8 mouse cellular contexts compared by ENCODE assay signal in the genomic region with DNA sequence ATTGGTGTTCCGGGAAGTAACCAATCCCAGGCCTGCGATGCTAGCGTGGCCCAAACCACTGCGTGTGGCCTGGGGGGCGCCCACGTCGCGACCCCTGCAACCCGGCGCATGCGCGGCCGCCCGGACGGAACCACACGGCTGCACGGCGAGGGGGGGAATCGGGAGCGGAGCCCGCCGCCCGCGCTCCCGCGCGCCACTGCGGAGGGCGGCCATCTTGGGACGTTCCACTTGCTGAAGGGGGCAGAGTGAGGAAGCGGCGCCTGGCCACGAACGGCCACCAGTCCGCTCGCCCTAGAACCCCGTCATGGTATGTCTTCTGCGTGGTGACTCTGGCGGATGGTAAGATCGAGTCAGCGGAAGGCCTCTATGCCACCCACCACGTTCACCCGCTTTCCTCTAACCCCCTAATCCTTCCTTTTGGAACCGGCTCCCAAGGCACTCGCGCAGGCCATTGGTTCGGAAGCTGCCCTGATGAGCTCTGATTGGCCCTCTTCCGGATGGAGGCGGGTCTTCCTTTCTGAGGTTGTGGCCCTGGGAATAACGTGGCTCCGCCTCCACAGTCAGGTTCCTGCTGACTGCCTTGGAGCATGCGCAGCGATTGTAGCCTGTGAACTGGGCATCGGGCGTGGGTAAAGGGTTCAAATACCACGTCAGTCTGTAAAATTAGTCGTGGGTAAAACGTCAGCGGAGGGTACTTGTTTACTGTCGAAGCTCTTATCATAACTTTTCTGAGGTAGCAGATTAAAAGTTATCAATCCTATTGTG. TPM values are rescaled to one million over a fixed set of nuclear protein-coding genes. Genes with fewer than 3 reads are reported as not detected.
A peak's percentile ranks its signal among the peaks of the same experiment; 100 is the strongest.
DNase-seq lines count a peak whose midpoint lies in the region; ATAC-seq lines count a peak whose summit lies in the region.
"Not testable (repeated sequence)": the region's sequence is repeated elsewhere in the genome, so short reads cannot be mapped to it uniquely, and the experiment has no call there.

TSS of gene Wdr45 (plus strand) at position 199 of the 765 bp plus-strand sequence.

- H3K9me3 ChIP-seq in hindbrain, embryonic 15.5 days: not testable (repeated sequence)

- peak; percentile 97 for DNase-seq in R1 (ENCODE audit: low read depth, low spot score)
- peak; percentile 92 for DNase-seq in cerebellum, postnatal 36 days
- peak; percentile 84 to 93 for DNase-seq in frontal cortex, postnatal 36 days (ENCODE audit: low spot score in 2 of 2)
- peak; percentile 92 for DNase-seq in left cerebral cortex, adult 11 months (ENCODE audit: low spot score)
- DNase-seq in lung, postnatal 4 days: peak; percentile 93 to 97
- peak; percentile 90 for DNase-seq in retina, postnatal 7 days (ENCODE audit: low read depth, low spot score)
- peak; percentile 67 for DNase-seq in urinary bladder, adult 2 months (ENCODE audit: low spot score)

- H3K4me1 ChIP-seq in hindbrain, embryonic 15.5 days (replicated peaks): not testable (repeated sequence)

- H3K4me3 ChIP-seq in hindbrain, embryonic 15.5 days: peak within 1 kb of the TSS; percentile 35

- H3K27ac ChIP-seq in hindbrain, embryonic 15.5 days (replicated peaks): peak within 1 kb of the TSS; percentile 61; the same call in 1 of the 2 replicates

- peak within 1 kb of the TSS; percentile 52 for H3K4me2 ChIP-seq in hindbrain, embryonic 15.5 days

- 0 out of 2 replicates have a peak within 1 kb of the TSS, but pooled peaks have one; percentile 37 for H3K9ac ChIP-seq in hindbrain, embryonic 15.5 days

- not testable (repeated sequence) for H3K27me3 ChIP-seq in hindbrain, embryonic 15.5 days

- 17% methylated on average over 36 of the region's 60 CpGs for WGBS in hindbrain, embryonic 15.5 days

- peak; percentile 97 for ATAC-seq in hindbrain, embryonic 15.5 days (ENCODE audit: low FRiP score, low read depth)

- not testable (repeated sequence) for H3K36me3 ChIP-seq in hindbrain, embryonic 15.5 days

RNA-seq across cellular contexts. Expression of gene Wdr45, which starts in this region (rescaled TPM):
- polyA plus RNA-seq in hindbrain, embryonic 15.5 days (2015; fragmentation: Nextera tagmentation; extraction: Ambion mirVana): 30.9 and 32.1 TPM in 2 replicates
- polyA plus RNA-seq in urinary bladder, adult 2 months (2012; rRNA removed): 48.8 and 56.1 TPM in 2 replicates

Comparison
In these comparisons a context has a peak if more than half of its experiments do, and no peak if none do; other contexts are left out.
1. Peak in every context shown above with its lines: DNase-seq, ATAC-seq, H3K4me3 ChIP-seq and H3K27ac ChIP-seq.